Mouse (Mus musculus): Measurements from ENCODE around the gene Msi2. TPM values are rescaled to one million over a fixed set of nuclear protein-coding genes. Genes with fewer than 3 reads are reported as not detected.

Gene Msi2
- total and polyA plus RNA-seq, 2 experiments from 2014 or later, result 22.1 to 94.6 TPM

- H3K27me3 ChIP-seq (ENCODE audit: control insufficient read depth, insufficient read depth, low read length), result no peaks in the 10 kb centered on the region
- H3K4me3 ChIP-seq (ENCODE audit: low read depth, low read length), result no peak overlapping the region
- no peak overlapping the region for H3K9ac ChIP-seq (replicated peaks; ENCODE audit: low read depth, low read length)
- peaks cover 39% of the 10 kb centered on the region for H3K36me3 ChIP-seq (replicated peaks; ENCODE audit: control insufficient read depth, insufficient read depth, low read length)
- H3K9me3 ChIP-seq (replicated peaks; ENCODE audit: control insufficient read depth, low read length), result no peaks in the 10 kb centered on the region
- 77% methylated on average over 7 of the region's 7 CpGs for WGBS
- ATAC-seq (ENCODE audit: insufficient read depth, low read depth), result no peak
- H3K4me1 ChIP-seq (ENCODE audit: control insufficient read depth, insufficient read depth), result peaks cover 22% of the 10 kb centered on the region
- no peak overlapping the region for H3K27ac ChIP-seq (ENCODE audit: low read depth)
- DNase-seq (ENCODE audit: low spot score), result no peak
- H3K4me2 ChIP-seq (ENCODE audit: low read depth, low read length), result no peak overlapping the region
- no peak for TF ChIP-seq EP300 (IDR thresholded peaks at IDR 0.05; ENCODE audit: low read depth)
- TF ChIP-seq CTCF (IDR thresholded peaks at IDR 0.05; ENCODE audit: low read depth), result no peak
Observed at GRCm38 (mm10) chr11:88686061-88686460, 32.3 kb downstream of the Msi2 start.

- Histone ChIP-seq H3K27me3 (ENCODE audit: control insufficient read depth, insufficient read depth, low read length) (no peaks in the 10 kb centered on the region), H3K27ac (ENCODE audit: low read depth) (no peak overlapping the region), H3K4me2 (ENCODE audit: low read depth, low read length) (no peak overlapping the region), H3K9me3 (replicated peaks; ENCODE audit: control insufficient read depth, low read length) (no peaks in the 10 kb centered on the region), H3K9ac (replicated peaks; ENCODE audit: low read depth, low read length) (no peak overlapping the region), H3K36me3 (replicated peaks; ENCODE audit: control insufficient read depth, insufficient read depth, low read length) (peaks cover 39% of the 10 kb centered on the region), H3K4me3 (ENCODE audit: low read depth, low read length) (no peak overlapping the region), H3K4me1 (ENCODE audit: control insufficient read depth, insufficient read depth) (0 out of 2 replicates have a peak, but pooled peaks cover 8% of the 10 kb centered on the region)
- WGBS, result 82% methylated on average over 14 of the region's 14 CpGs
- no peak for ATAC-seq (ENCODE audit: insufficient read depth, low read depth)
- TF ChIP-seq EP300 (IDR thresholded peaks at IDR 0.05; ENCODE audit: low read depth), result no peak
- no peak for TF ChIP-seq CTCF (IDR thresholded peaks at IDR 0.05; ENCODE audit: low read depth)
- no peak for DNase-seq (ENCODE audit: low spot score)
Observed at GRCm38 (mm10) chr11:88683026-88683770, 35.1 kb downstream of the Msi2 start.

DNA sequence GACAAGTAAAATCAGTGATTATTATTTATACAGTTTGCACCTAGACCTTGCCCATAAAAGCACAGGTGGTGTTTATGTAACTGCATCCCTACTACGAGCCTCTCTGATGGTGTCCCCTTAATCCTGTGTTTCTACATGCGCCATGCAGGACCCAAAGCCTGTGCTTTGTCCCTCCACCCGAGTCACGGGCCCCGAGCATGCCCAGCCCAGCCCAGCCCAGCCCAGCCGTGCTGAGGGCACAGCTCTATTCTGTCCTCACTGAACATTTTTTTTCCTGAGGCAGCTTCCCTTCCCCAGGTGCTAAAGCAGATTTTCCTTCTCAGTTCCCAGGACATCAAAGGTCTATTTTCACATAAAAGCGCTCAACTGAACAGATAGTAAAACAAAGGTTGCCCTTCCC lies 41.0 kb downstream of the Msi2 start:
- no peak for TF ChIP-seq EP300 (IDR thresholded peaks at IDR 0.05; ENCODE audit: low read depth)
- TF ChIP-seq CTCF (IDR thresholded peaks at IDR 0.05; ENCODE audit: low read depth), result no peak
- Histone ChIP-seq H3K4me1 (ENCODE audit: control insufficient read depth, insufficient read depth) (peaks cover 20% of the 10 kb centered on the region; the same call in 1 of the 2 replicates), H3K4me2 (ENCODE audit: low read depth, low read length) (no peak overlapping the region), H3K4me3 (ENCODE audit: low read depth, low read length) (no peak overlapping the region), H3K27ac (ENCODE audit: low read depth) (no peak overlapping the region), H3K27me3 (ENCODE audit: control insufficient read depth, insufficient read depth, low read length) (no peaks in the 10 kb centered on the region), H3K36me3 (replicated peaks; ENCODE audit: control insufficient read depth, insufficient read depth, low read length) (peaks cover 22% of the 10 kb centered on the region), H3K9ac (replicated peaks; ENCODE audit: low read depth, low read length) (no peak overlapping the region), H3K9me3 (replicated peaks; ENCODE audit: control insufficient read depth, low read length) (no peaks in the 10 kb centered on the region)
- no peak for ATAC-seq (ENCODE audit: insufficient read depth, low read depth)
- no peak for DNase-seq (ENCODE audit: low spot score)
- WGBS, result 72% methylated on average over 7 of the region's 7 CpGs

DNA sequence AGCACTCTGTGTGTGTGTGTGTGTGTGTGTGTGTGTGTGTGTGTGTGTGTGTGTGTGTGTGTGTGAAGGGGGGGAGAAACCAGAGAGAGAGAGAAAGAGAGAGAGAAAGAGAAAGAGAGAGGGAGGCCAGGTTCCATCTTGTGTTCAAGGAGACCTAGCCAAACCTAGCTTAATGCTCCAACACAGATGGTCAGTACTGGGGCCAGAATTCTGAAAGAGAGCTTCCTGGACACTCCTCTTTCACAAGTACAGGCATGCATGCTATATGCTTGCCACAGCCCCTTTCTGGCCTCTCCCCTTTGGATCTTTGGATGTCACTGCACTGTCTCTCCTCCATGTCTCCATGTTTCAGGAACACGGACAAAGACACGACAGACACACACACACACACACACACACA lies 41.7 kb downstream of the Msi2 start:
- no peak for TF ChIP-seq CTCF (IDR thresholded peaks at IDR 0.05; ENCODE audit: low read depth)
- TF ChIP-seq EP300 (IDR thresholded peaks at IDR 0.05; ENCODE audit: low read depth), result no peak
- Histone ChIP-seq H3K9me3 (replicated peaks; ENCODE audit: control insufficient read depth, low read length) (no peaks in the 10 kb centered on the region), H3K4me2 (ENCODE audit: low read depth, low read length) (no peak overlapping the region), H3K9ac (replicated peaks; ENCODE audit: low read depth, low read length) (no peak overlapping the region), H3K4me1 (ENCODE audit: control insufficient read depth, insufficient read depth) (peaks cover 20% of the 10 kb centered on the region; the same call in 1 of the 2 replicates), H3K36me3 (replicated peaks; ENCODE audit: control insufficient read depth, insufficient read depth, low read length) (peaks cover 26% of the 10 kb centered on the region), H3K27me3 (ENCODE audit: control insufficient read depth, insufficient read depth, low read length) (no peaks in the 10 kb centered on the region), H3K27ac (ENCODE audit: low read depth) (no peak overlapping the region), H3K4me3 (ENCODE audit: low read depth, low read length) (no peak overlapping the region)
- DNase-seq (ENCODE audit: low spot score), result no peak
- ATAC-seq (ENCODE audit: insufficient read depth, low read depth), result no peak
- 53% methylated on average over 2 of the region's 2 CpGs for WGBS

GRCm38 (mm10) chr11:88675526-88676353 lies 42.6 kb downstream of the Msi2 start:
- Histone ChIP-seq H3K4me2 (ENCODE audit: low read depth, low read length) (no peak overlapping the region), H3K27me3 (ENCODE audit: control insufficient read depth, insufficient read depth, low read length) (no peaks in the 10 kb centered on the region), H3K4me3 (ENCODE audit: low read depth, low read length) (no peak overlapping the region), H3K9me3 (replicated peaks; ENCODE audit: control insufficient read depth, low read length) (no peaks in the 10 kb centered on the region), H3K36me3 (replicated peaks; ENCODE audit: control insufficient read depth, insufficient read depth, low read length) (peaks cover 27% of the 10 kb centered on the region), H3K4me1 (ENCODE audit: control insufficient read depth, insufficient read depth) (peaks cover 20% of the 10 kb centered on the region; the same call in 1 of the 2 replicates), H3K9ac (replicated peaks; ENCODE audit: low read depth, low read length) (no peak overlapping the region), H3K27ac (ENCODE audit: low read depth) (no peak overlapping the region)
- 60% methylated on average over 18 of the region's 18 CpGs for WGBS
- DNase-seq (ENCODE audit: low spot score), result no peak
- ATAC-seq (ENCODE audit: insufficient read depth, low read depth), result no peak
- no peak for TF ChIP-seq CTCF (IDR thresholded peaks at IDR 0.05; ENCODE audit: low read depth)
- TF ChIP-seq EP300 (IDR thresholded peaks at IDR 0.05; ENCODE audit: low read depth), result no peak
